Mouse (Mus musculus) limb, embryonic 10.5 days (tissue): ENCODE results near the gene Trim65. TPM values are rescaled to one million over a fixed set of nuclear protein-coding genes. Genes with fewer than 3 reads are reported as not detected.

Experiments
- DNase-seq: peaks from one replicate; pipeline ENCODE4 v3.0.0-alpha.2; 2017; ENCODE audit warnings: low spot score
- H3K27ac ChIP-seq: fragments of 300-500 bp; sonication (generic); 2 replicates; pipeline ENCODE4 v1.5.1; 2016; ENCODE audit warnings: mild to moderate bottlenecking
- H3K27me3 ChIP-seq: fragments of 300-500 bp; sonication (generic); 2 replicates; pipeline ENCODE4 v1.6.1; 2016; ENCODE audit warnings: low read depth, mild to moderate bottlenecking; ENCODE audit not compliant: poor library complexity, severe bottlenecking
- H3K36me3 ChIP-seq: fragments of 300-500 bp; sonication (generic); 2 replicates; pipeline ENCODE4 v1.6.1; 2016; ENCODE audit warnings: mild to moderate bottlenecking, moderate library complexity
- H3K4me1 ChIP-seq: fragments of 300-500 bp; sonication (generic); 2 replicates; pipeline ENCODE4 v1.6.1; 2016
- H3K4me3 ChIP-seq: fragments of 300-500 bp; sonication (generic); 2 replicates; pipeline ENCODE4 v1.5.1; 2016; ENCODE audit warnings: mild to moderate bottlenecking, moderate library complexity
- H3K9me3 ChIP-seq: fragments of 300-500 bp; sonication (generic); replicated peaks from 2 replicates; pipeline ENCODE4 v1.6.1; 2016; ENCODE audit warnings: mild to moderate bottlenecking
- WGBS: fragments of 180-500 bp; shearing (Covaris S2); methylation state at CpG from one replicate; pipeline ENCODE4 v1.1.7; 2016; 5-methylcytosine and 5-hydroxymethylcytosine counted together
- polyA plus RNA-seq: library from polyadenylated mRNA; unstranded; fragments of >200 nt; fragmentation: Nextera tagmentation; extraction: Ambion mirVana; gene quantifications from 2 replicates; pipeline ENCODE4 v1.2.1, GENCODE M21; 2016

Gene Trim65
- polyA plus RNA-seq, 1 experiment from 2014 or later, result 2.1 TPM

DNA sequence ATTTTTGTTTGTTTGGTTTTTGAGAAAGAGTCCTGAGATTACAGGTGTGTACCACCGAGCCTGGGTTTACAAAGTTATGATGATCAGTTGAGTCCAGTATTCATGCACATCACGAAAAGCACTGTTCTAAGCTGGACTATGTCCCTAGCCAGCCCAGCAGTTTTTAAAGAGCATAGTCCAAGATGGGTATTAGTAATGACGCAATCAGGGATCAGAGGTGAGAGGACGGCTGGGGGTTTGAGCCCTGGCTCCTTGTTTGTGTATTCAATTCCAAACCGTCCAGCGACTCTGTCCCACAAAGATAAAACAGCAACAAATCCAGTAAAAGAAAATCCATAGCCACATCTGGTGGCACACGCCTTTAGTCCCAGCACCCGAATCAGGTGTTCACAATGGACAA is 42.7 kb downstream of the Trim65 start:
- WGBS, result 90% methylated on average over 8 of the region's 8 CpGs
- Histone ChIP-seq H3K4me1 (peaks cover 26% of the 10 kb centered on the region), H3K27ac (0 out of 2 replicates have a peak overlapping the region, but pooled peaks have one; percentile 88), H3K4me3 (no peak overlapping the region), H3K9me3 (no peaks in the 10 kb centered on the region), H3K27me3 (no peaks in the 10 kb centered on the region), H3K36me3 (peaks cover 16% of the 10 kb centered on the region)
- DNase-seq, result no peak

DNA sequence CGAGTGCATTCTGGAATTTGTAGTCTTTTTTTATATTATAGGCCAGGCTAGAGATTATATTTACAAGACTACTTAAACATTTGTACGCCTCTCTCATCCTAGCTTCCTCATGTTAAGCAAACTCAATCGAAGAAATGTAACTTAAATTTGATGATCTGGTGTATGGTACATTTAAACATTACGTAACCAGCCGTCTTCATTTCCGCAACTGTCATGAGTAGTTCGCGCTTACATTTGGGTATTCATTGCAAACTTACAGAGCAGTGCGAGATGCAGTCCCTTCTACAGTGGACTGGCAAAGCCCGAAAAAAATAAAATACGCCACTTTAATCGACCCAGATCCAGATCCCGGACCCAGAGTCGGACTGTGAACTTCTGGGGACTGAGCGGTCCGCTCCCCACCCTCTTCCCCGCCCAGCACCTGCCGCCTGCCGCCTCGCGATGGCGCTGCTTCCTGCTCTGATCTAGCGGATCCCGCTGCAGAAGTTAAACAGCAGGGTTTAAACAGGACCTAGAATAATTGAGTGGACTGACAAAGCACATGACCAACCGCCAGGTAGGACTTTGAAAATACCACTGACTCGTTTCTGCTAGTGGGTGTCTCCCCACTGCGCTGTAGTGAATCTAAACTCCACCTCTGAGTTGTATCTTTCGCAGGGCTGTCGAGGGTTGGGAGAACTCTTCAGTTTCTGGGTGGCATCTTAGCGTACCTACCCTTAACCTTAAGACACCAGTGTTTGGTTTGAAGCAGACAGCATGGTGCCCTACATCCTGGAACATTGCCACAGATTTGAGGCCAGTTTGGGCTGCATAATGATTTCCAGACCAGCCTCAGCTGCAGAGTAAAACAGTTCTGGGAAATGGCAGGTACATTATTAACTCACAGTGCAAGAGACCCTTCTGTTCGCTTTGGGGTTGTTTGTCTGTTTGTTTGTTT is 43.5 kb downstream of the Trim65 start:
- Histone ChIP-seq H3K4me3 (peak overlapping the region; percentile 66), H3K27ac (peak overlapping the region; percentile 88), H3K27me3 (no peaks in the 10 kb centered on the region), H3K4me1 (peaks cover 26% of the 10 kb centered on the region), H3K36me3 (peaks cover 22% of the 10 kb centered on the region), H3K9me3 (no peaks in the 10 kb centered on the region)
- DNase-seq, result peak; percentile 91
- 5% methylated on average over 31 of the region's 31 CpGs for WGBS

DNA sequence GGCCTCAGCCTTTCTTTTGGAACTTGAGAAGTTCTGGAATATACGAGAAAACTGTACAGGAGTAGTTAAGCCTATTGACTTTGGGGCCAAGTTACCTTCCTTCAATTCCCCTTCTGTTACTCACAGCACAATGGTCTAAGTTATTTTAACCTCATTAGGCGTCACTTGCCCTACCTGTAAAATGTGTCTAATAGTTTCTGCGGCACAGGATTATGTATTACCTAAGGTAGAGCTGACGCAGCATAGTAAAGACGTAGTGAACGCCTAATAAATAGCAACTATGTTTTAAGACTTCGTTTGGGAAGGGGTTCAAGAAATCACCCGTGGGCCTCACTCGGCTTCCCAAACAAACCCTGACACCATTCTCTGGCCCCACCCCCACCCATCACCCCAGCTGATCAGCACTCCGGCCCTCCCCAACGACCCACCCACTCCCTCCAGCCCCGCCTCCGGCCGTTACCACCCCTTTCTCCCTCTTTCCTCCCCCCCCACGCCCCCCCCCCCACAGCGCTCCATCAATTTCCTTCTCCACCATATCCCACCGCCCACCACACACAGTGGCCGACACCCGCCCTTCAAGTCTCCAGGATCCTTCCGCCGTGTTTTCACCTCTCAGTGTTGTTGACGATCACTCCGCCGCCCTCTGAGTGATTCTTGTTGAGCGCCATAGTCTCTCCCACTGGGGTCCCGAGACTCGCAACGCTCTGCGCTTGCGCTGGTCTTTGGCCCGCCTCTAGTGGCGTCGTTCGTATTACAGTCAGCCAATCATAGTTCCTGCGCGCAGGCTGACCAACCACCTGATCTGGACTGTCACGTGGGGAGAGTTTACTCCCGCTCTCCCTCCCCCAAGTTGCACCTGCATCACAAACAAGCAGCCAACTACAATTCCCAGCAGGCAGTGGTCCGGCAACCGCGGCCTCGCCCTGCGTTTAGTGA is 44.4 kb downstream of the Trim65 start, which contains the start of gene Wbp2:
Gene Wbp2, minus strand, starts transcription at position 738 of the 936 bp plus-strand sequence.
- Histone ChIP-seq H3K4me1 (peaks cover 26% of the 10 kb centered on the region), H3K27ac (peak within 1 kb of the TSS; percentile 88), H3K27me3 (no peaks in the 10 kb centered on the region), H3K36me3 (peaks cover 31% of the 10 kb centered on the region), H3K4me3 (peak within 1 kb of the TSS; percentile 66), H3K9me3 (no peaks in the 10 kb centered on the region)
- 6% methylated on average over 41 of the region's 43 CpGs for WGBS
- DNase-seq, result peak; percentile 97

DNA sequence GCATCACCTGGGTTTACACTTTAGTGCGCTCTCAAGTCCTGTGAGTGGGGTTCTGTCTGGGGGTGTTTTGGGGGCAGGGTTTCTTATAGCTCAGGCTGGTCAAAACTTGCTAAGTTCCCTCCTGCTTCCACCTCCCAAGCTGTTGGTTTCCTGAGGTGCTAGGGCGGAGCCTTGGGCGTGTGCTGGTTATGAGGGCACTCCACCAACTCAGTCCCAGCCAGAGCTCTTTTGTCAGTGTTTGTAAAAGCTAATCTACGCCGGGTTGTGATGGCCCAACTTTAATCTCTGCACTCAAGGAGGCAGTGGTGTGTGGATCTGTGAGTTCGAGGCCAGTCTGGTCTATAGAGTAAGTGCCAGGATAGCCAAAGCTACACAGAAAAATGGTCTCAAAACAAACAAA is 46.8 kb downstream of the Trim65 start:
- no peak for DNase-seq
- 91% methylated on average over 6 of the region's 6 CpGs for WGBS
- no peak overlapping the region for H3K27ac ChIP-seq
- no peak overlapping the region for H3K4me3 ChIP-seq
- H3K9me3 ChIP-seq, result no peaks in the 10 kb centered on the region
- H3K27me3 ChIP-seq, result no peaks in the 10 kb centered on the region
- peaks cover 36% of the 10 kb centered on the region for H3K4me1 ChIP-seq
- peaks cover 55% of the 10 kb centered on the region for H3K36me3 ChIP-seq

DNA sequence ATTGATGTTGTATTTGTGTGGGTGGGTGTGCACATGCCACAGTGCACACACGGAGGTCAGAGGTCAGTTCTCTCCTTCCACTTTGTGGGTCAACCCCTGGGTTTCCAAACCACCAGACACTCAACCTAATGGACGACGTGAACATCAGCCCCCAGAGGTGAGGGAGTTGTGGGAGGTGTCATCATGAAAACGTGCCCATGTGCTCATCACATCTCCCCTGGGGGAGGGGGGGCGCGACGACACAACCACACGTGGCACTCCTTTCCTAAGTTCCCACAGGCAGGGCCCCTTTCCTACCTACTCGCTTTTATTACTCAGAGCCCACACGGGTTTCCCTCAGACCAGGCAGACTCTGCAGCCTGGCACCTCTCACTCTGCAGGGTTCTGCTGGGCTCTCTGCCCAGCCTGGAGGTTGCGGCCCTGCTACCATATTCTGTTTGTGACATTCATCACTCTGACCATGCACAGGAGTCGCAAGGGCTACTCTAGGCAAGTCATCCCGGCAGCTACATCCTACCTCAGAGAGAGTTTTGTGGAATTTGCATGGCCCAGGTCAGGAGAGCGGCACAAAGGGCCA is 47.7 kb downstream of the Trim65 start:
- 93% methylated on average over 14 of the region's 14 CpGs for WGBS
- Histone ChIP-seq H3K4me1 (peaks cover 41% of the 10 kb centered on the region), H3K27ac (no peak overlapping the region), H3K4me3 (no peak overlapping the region), H3K36me3 (peaks cover 60% of the 10 kb centered on the region), H3K27me3 (no peaks in the 10 kb centered on the region), H3K9me3 (no peaks in the 10 kb centered on the region)
- no peak for DNase-seq

DNA sequence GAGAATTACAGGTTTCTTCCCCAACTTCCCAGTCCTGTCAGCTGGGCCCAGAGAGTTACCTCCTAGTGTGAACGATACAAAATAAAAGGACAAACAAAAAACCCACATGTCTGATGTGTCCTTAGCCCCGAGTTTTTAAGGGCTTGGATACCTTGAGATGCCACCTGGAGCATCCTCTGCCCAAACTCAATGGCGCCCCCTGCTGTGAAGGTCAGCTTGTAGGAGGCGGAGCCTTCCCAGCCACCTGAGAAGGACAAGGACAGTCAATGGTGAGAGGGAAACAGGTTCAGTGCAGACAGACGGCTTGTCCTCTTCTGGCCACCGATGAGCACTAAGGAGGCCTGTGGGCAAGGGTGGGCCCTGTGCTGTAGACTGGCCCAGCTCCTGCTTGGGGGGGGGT is 49.8 kb downstream of the Trim65 start:
- DNase-seq, result no peak
- H3K36me3 ChIP-seq, result peaks cover 60% of the 10 kb centered on the region
- no peaks in the 10 kb centered on the region for H3K9me3 ChIP-seq
- no peak overlapping the region for H3K27ac ChIP-seq
- peaks cover 49% of the 10 kb centered on the region for H3K4me1 ChIP-seq
- 73% methylated on average over 6 of the region's 6 CpGs for WGBS
- no peak overlapping the region for H3K4me3 ChIP-seq
- no peaks in the 10 kb centered on the region for H3K27me3 ChIP-seq

DNA sequence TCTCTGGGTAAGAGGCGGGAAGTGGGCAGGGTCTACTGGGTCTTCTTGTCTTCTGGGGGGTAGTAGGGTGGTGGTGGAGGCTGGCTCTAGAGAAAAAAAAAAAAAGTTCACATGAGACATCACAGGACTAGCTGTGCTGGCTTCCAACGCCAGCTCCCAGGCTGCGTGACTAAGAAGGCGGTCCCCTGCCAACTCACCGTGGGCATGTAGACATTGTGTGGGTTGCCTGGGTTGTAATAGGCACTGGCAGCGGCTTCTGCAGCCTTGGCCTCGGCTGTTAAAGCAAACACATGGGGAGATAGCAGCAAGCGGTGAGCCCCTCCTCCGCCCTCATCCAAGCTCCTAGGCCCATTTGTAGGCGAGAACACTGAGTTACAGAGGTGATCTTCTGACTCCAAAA is 51.4 kb downstream of the Trim65 start:
- no peak for DNase-seq
- Histone ChIP-seq H3K27me3 (no peaks in the 10 kb centered on the region), H3K4me3 (no peak overlapping the region), H3K9me3 (no peaks in the 10 kb centered on the region), H3K27ac (peak overlapping the region; percentile 78; the same call in 1 of the 2 replicates), H3K4me1 (peaks cover 46% of the 10 kb centered on the region), H3K36me3 (peaks cover 56% of the 10 kb centered on the region)
- WGBS, result 76% methylated on average over 10 of the region's 10 CpGs

DNA sequence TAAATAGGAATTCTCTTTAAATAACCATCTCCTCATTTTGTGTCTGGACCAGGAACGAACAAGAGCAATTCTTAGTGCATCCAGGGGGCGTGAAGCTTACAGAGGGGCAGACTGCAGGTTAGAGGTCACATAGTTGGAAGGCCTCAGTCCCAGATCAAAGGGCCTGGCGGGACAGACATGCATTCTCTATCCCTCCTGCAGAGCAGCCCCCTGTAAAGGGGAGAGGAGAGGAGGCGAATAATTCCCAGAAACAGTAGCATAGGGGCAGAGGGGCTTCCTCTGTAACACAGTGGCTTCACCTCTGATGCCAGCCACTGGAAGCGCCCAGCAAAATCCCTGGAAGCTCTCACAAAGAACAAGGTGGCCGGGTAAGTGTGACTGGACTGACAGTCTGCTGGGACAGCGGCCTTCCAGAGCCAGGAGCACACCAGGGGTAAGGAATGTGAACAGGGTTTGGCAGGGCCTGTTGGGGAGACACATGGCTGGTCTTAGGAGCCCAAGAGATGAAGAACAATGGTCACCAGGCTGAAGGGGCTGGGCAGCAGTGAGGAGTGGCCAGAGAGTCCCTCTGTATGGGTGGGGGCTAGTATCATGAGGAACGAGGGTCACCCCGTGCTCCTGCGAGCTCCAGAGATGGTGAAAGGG is 52.1 kb downstream of the Trim65 start:
- Histone ChIP-seq H3K36me3 (peaks cover 51% of the 10 kb centered on the region), H3K4me1 (peaks cover 53% of the 10 kb centered on the region), H3K27me3 (no peaks in the 10 kb centered on the region), H3K27ac (peak overlapping the region; percentile 78), H3K9me3 (no peaks in the 10 kb centered on the region), H3K4me3 (0 out of 2 replicates have a peak overlapping the region, but pooled peaks have one; percentile 6)
- no peak for DNase-seq
- 28% methylated on average over 10 of the region's 10 CpGs for WGBS

DNA sequence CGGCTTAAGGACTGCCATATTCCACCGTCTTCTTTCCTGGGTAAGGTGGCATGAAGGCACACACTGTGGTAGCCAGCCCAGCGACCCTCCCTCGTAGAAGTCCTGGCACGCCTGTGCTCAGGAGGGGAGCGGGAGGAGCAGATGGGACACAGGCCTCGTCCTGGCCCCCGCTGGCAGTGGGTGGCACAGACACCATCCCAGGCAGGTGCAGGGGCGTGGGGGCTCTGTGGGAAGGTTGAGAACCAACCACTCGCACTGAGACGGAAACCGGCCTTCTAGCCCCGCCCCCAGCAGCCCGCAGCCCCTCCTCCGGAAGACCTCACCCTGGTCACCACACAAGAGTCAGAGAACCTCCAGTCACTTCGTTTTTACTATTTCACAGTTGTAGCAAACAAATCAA is 52.7 kb downstream of the Trim65 start:
- no peaks in the 10 kb centered on the region for H3K27me3 ChIP-seq
- peaks cover 45% of the 10 kb centered on the region for H3K36me3 ChIP-seq
- H3K4me3 ChIP-seq, result peak overlapping the region; percentile 48
- peak overlapping the region; percentile 78 for H3K27ac ChIP-seq
- DNase-seq, result peak; percentile 71
- H3K9me3 ChIP-seq, result no peaks in the 10 kb centered on the region
- H3K4me1 ChIP-seq, result peaks cover 53% of the 10 kb centered on the region
- WGBS, result 13% methylated on average over 16 of the region's 16 CpGs

DNA sequence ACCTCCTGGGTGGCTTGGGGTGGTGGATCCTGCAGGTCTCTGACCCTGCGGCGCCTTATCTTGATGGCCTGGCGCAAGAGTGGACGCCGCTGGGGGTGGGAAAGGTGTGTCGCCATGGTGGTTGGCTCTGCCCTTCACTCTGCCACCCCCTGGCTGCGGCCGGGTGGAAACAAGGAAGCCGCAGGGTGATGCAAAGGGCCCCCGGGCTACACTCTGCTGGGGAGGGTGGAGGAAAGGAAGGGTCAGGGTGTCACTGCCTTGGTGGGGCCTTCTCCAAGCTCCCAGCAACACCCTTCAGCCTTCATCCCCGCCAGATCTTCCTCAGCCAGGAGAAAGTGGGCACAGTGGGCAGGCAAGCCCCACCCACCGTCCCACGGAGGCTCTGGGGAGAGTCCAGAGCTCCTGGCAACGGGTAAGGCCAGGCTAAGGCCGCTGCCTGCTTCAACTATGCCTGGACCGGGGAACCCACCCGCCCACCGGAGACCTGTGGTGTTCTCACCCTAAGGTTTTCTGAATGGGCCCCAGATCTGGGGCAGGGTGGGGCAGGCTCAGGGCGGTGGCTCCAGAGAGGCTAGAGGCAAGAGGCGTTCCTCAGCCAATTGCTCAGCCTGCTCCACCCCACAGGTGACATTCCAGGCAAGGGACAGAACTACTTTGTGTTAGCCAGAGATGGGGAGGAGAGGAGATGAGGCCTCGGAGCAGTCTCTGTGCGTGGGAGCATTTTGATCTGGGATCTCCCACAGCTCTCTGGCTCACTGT is 53.3 kb downstream of the Trim65 start, which contains the start of gene Unc13d:
Gene Unc13d, minus strand, starts transcription at position 516 of the 759 bp plus-strand sequence.
- H3K27me3 ChIP-seq, result no peaks in the 10 kb centered on the region
- WGBS, result 64% methylated on average over 22 of the region's 22 CpGs
- no peaks in the 10 kb centered on the region for H3K9me3 ChIP-seq
- H3K27ac ChIP-seq, result peak within 1 kb of the TSS; percentile 78
- DNase-seq, result no peak
- H3K4me1 ChIP-seq, result peaks cover 53% of the 10 kb centered on the region
- H3K36me3 ChIP-seq, result peaks cover 40% of the 10 kb centered on the region
- H3K4me3 ChIP-seq, result peak within 1 kb of the TSS; percentile 48

DNA sequence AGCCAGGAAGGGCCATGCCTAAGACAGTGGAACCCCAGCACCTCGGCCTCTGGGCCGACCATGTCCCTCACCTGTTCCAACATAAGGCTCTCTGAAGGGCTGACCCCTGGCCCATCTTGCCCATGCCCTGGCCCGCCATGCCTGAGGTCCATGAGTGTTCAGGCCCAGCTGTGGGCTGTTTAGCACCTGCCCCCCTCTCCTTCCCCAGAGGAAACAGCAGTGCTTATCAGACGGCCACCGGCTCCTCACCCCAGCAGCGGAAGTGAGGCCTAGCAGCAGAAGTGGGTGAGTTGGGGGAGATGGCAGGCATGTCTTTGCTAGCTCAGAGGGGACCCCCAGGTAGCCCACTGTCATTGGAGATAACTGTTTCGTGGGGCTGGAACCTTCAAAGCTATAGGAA is 54.1 kb downstream of the Trim65 start:
- Histone ChIP-seq H3K27me3 (no peaks in the 10 kb centered on the region), H3K4me3 (peak overlapping the region; percentile 48; the same call in 1 of the 2 replicates), H3K4me1 (peaks cover 53% of the 10 kb centered on the region), H3K27ac (peak overlapping the region; percentile 78), H3K9me3 (no peaks in the 10 kb centered on the region), H3K36me3 (peaks cover 32% of the 10 kb centered on the region)
- no peak for DNase-seq
- 91% methylated on average over 7 of the region's 7 CpGs for WGBS
